Mouse (Mus musculus) erythroblast, embryonic 14.5 days (primary cell): ENCODE results near the gene Bcor.

ENCODE experiments used
- GATA1 ChIP-seq: IDR thresholded peaks from 2 replicates; pipeline ENCODE4 v1.6.1; 2012; ENCODE audit warnings: low read length, inconsistent platforms, mixed read lengths
- TAL1 ChIP-seq: IDR thresholded peaks from 3 replicates; pipeline ENCODE4 v1.6.1; 2012; ENCODE audit warnings: low read length, inconsistent platforms, mixed read lengths

DNA sequence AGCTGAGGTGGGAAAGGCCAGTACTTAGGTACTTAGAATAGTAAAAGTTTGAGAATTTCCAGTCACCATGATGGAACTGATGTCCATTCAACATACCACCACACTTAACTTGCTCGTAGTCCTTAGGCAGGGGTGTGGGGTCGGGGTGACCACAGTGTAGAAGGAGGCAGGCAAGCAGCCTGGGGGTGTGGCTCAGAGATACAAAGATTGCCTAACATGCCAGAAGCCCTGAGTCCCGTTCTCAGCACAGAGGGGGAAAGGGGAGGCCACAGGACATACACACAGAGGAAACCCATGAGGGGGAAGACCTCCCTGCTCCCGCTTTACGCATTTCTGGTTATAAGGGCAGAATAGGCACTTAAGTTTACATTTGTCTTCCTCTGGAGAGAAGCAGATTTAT lies 17.3 kb downstream of the Bcor start:
- TF ChIP-seq GATA1 (no peak), TAL1 (no peak)
